Mouse (Mus musculus) stomach, postnatal 0 days (tissue): Measurements from ENCODE around the gene Actl6b. TPM values are rescaled to one million over a fixed set of nuclear protein-coding genes. Genes with fewer than 3 reads are reported as not detected.

Experiments
- ATAC-seq: fragments of 200-750 bp; cut with Nextera tagmentation; 2 replicates; pipeline ENCODE4 v1.8.0; 2017; ENCODE audit not compliant: low FRiP score, low TSS enrichment
- DNase-seq: peaks from one replicate; pipeline ENCODE4 v3.0.0-alpha.2; 2016; ENCODE audit warnings: low spot score
- H3K27ac ChIP-seq: fragments of 300-500 bp; sonication (generic); replicated peaks from 2 replicates; pipeline ENCODE4 v1.5.1; 2014; ENCODE audit warnings: mild to moderate bottlenecking, control low read depth
- H3K27me3 ChIP-seq: fragments of 300-500 bp; sonication (generic); 2 replicates; pipeline ENCODE4 v1.6.1; 2014; ENCODE audit warnings: low read length; ENCODE audit not compliant: control insufficient read depth, insufficient read depth
- H3K36me3 ChIP-seq: fragments of 300-500 bp; sonication (generic); 2 replicates; pipeline ENCODE4 v1.6.1; 2014; ENCODE audit warnings: low read length, mixed read lengths; ENCODE audit not compliant: control insufficient read depth, insufficient read depth
- H3K4me1 ChIP-seq: fragments of 300-500 bp; sonication (generic); replicated peaks from 2 replicates; pipeline ENCODE4 v1.6.1; 2014; ENCODE audit warnings: antibody characterized with exemption; ENCODE audit not compliant: control insufficient read depth, insufficient read depth
- H3K4me2 ChIP-seq: fragments of 300-500 bp; sonication (generic); replicated peaks from 2 replicates; pipeline ENCODE4 v1.6.1; 2014; ENCODE audit warnings: low read depth, mild to moderate bottlenecking, control low read depth, moderate library complexity
- H3K4me3 ChIP-seq: fragments of 300-500 bp; sonication (generic); 2 replicates; pipeline ENCODE4 v1.5.1; 2014; ENCODE audit warnings: low read depth, low read length, control low read depth
- H3K9ac ChIP-seq: fragments of 300-500 bp; sonication (generic); 2 replicates; pipeline ENCODE4 v1.6.1; 2014; ENCODE audit warnings: mild to moderate bottlenecking, low read length, control low read depth, mixed read lengths
- H3K9me3 ChIP-seq: fragments of 300-500 bp; sonication (generic); 2 replicates; pipeline ENCODE4 v1.6.1; 2016; ENCODE audit warnings: low read length; ENCODE audit not compliant: control insufficient read depth
- CTCF ChIP-seq: IDR thresholded peaks from 2 replicates; pipeline ENCODE4 v1.5.1; 2016; ENCODE audit warnings: antibody characterized with exemption, low read depth, mild to moderate bottlenecking, moderate library complexity
- EP300 ChIP-seq: optimal IDR thresholded peaks from 2 replicates; pipeline ENCODE3; 2016; ENCODE audit warnings: antibody characterized with exemption
- WGBS: fragments of 180-500 bp; shearing (Covaris S2); extraction: QIAGEN DNeasy Blood & Tissue Kit; methylation state at CpG from one replicate; pipeline ENCODE4 v1.1.7; 2014; 5-methylcytosine and 5-hydroxymethylcytosine counted together
- polyA plus RNA-seq: library from polyadenylated mRNA; unstranded; fragments of >200 nt; fragmentation: Nextera tagmentation; extraction: Ambion mirVana; gene quantifications from 2 replicates; pipeline ENCODE4 v1.2.1, GENCODE M21; 2015

The Actl6b gene
- polyA plus RNA-seq, 1 experiment from 2014 or later = 2.3 TPM

DNA sequence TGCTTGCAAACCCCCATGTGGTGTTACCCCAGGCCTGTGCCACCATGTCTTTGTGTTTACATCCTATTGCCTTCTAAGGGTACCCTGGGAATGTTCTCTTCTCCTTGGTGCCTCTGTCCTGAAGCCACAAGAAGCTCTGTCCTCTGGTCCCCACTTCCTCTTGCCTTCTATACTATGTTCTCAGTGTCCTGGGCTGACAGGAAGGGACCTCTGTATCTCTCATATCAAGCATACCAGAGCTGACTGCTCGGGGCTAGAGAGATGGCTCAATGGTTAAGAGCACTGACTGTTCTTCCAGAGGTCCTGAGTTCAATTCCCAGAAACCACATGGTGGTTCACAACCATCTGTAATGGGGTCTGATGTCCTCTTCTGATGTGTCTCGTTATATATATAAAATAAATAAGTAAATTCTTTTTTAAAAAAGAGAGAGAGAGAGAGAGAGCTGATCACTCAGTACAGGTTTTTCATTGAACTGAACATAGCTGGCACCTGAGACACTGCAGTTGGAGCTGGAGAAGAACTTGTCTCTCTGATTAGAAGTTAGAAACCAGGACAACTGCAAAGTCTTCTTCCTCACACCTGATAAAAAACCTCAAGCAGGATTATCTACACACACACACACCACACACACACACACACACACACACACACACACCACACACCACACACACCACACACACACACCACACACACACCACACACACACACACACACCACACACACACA lies 44.9 kb downstream of the Actl6b start:
- H3K27me3 ChIP-seq = no peaks in the 10 kb centered on the region
- no peak for DNase-seq
- TF ChIP-seq CTCF (no peak), EP300 (no peak)
- H3K4me3 ChIP-seq = no peak overlapping the region
- H3K4me1 ChIP-seq = peaks cover 7% of the 10 kb centered on the region
- WGBS = 78% methylated on average over 2 of the region's 2 CpGs
- ATAC-seq = no peak
- H3K4me2 ChIP-seq = no peak overlapping the region
- no peaks in the 10 kb centered on the region for H3K36me3 ChIP-seq
- no peaks in the 10 kb centered on the region for H3K9me3 ChIP-seq
- H3K9ac ChIP-seq = no peak overlapping the region
- no peak overlapping the region for H3K27ac ChIP-seq

DNA sequence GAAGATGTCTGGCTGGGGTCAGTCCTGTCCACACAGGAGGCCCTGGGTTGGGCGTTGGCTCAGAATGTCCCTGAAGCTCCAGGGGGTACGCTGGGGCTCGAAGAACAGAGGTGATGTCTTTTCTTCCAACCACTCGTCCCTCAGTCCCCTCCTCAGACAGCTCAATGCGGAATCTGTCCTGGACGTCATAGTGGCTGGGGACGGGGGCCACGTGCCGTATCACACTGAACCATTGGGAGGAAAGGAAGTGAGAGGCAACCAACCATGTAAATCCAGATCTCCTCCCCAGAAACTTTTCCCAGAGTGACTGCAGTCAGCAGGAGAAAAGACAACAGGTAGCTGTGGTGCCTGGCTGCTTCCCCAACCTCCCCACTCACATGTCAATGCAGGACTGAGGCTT lies 46.3 kb downstream of the Actl6b start:
- Histone ChIP-seq H3K9ac (peak overlapping the region; percentile 84), H3K36me3 (no peaks in the 10 kb centered on the region), H3K4me2 (peak overlapping the region; percentile 91), H3K27ac (peak overlapping the region; percentile 50; the same call in 1 of the 2 replicates), H3K4me1 (peaks cover 7% of the 10 kb centered on the region), H3K27me3 (no peaks in the 10 kb centered on the region), H3K9me3 (no peaks in the 10 kb centered on the region), H3K4me3 (peak overlapping the region; percentile 74)
- DNase-seq (no peak), ATAC-seq (no peak)
- WGBS = 64% methylated on average over 9 of the region's 9 CpGs
- TF ChIP-seq EP300 (no peak), CTCF (no peak)

DNA sequence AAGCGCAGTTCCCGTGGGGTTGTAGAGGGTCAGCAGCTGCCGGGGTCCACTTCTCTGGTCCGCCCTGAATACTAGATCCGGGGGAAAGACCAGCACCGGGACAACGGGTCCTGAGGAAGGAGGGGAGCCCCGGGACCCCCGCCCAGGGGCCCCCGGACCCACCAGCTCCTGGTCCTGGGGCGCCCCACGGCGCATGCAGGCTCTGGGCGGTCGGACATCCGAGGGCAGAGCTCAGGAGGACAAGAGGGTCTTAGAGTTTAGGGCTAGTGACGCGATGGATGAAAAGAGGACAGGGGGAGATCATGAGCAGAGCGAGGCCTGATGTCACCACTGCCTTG lies 46.9 kb downstream of the Actl6b start:
- H3K27ac ChIP-seq = peak overlapping the region; percentile 50
- peak overlapping the region; percentile 84 for H3K9ac ChIP-seq
- H3K4me2 ChIP-seq = peak overlapping the region; percentile 91
- ATAC-seq (peak; percentile 1; the same call in 1 of the 2 replicates), DNase-seq (no peak)
- H3K27me3 ChIP-seq = no peaks in the 10 kb centered on the region
- under 1% methylated on average over 19 of the region's 19 CpGs for WGBS
- H3K4me3 ChIP-seq = peak overlapping the region; percentile 74
- H3K9me3 ChIP-seq = no peaks in the 10 kb centered on the region
- peaks cover 7% of the 10 kb centered on the region for H3K4me1 ChIP-seq
- TF ChIP-seq EP300 (no peak), CTCF (peak; percentile 8; the same call in 1 of the 2 replicates)
- no peaks in the 10 kb centered on the region for H3K36me3 ChIP-seq

- peak; percentile 96 for DNase-seq
- H3K9me3 ChIP-seq = no peaks in the 10 kb centered on the region
- TF ChIP-seq CTCF = peak; percentile 0; the same call in 1 of the 2 replicates
- TF ChIP-seq EP300 = peak; percentile 84
- peak within 1 kb of the TSS; percentile 84 for H3K9ac ChIP-seq
- peaks cover 7% of the 10 kb centered on the region for H3K4me1 ChIP-seq
- WGBS = under 1% methylated on average over 41 of the region's 41 CpGs
- ATAC-seq = peak; percentile 95
- H3K4me3 ChIP-seq = peak within 1 kb of the TSS; percentile 74
- no peaks in the 10 kb centered on the region for H3K27me3 ChIP-seq
- peak within 1 kb of the TSS; percentile 88 for H3K27ac ChIP-seq
- H3K4me2 ChIP-seq = peak within 1 kb of the TSS; percentile 91
- no peaks in the 10 kb centered on the region for H3K36me3 ChIP-seq
These were observed 47.5 kb downstream of the Actl6b start, which contains the start of gene Mospd3 for GRCm38 (mm10) chr5:137600619-137601364. TSS of gene Mospd3 (minus strand) at chr5:137601058.

GRCm38 (mm10) chr5:137601365-137601729 lies 48.0 kb downstream of the Actl6b start:
- peak overlapping the region; percentile 88 for H3K27ac ChIP-seq
- peak overlapping the region; percentile 59 for H3K9ac ChIP-seq
- no peak for TF ChIP-seq CTCF
- no peak for TF ChIP-seq EP300
- no peaks in the 10 kb centered on the region for H3K27me3 ChIP-seq
- peaks cover 7% of the 10 kb centered on the region for H3K4me1 ChIP-seq
- peak overlapping the region; percentile 58 for H3K4me2 ChIP-seq
- WGBS = under 1% methylated on average over 22 of the region's 22 CpGs
- H3K4me3 ChIP-seq = peak overlapping the region; percentile 74
- H3K9me3 ChIP-seq = no peaks in the 10 kb centered on the region
- ATAC-seq (no peak), DNase-seq (peak; percentile 57)
- no peaks in the 10 kb centered on the region for H3K36me3 ChIP-seq
